Mouse (Mus musculus) embryonic facial prominence, embryonic 15.5 days (tissue): ENCODE data around the gene Rtn3. TPM values are rescaled to one million over a fixed set of nuclear protein-coding genes. Genes with fewer than 3 reads are reported as not detected.

Experiments used
- ATAC-seq: fragments of 200-750 bp; cut with Nextera tagmentation; 2 replicates; pipeline ENCODE4 v1.8.0; 2017; ENCODE audit warnings: low read depth, moderate TSS enrichment; ENCODE audit not compliant: insufficient number of reproducible peaks, low FRiP score, low TSS enrichment
- H3K27ac ChIP-seq: fragments of 300-500 bp; sonication (generic); replicated peaks from 2 replicates; pipeline ENCODE4 v1.5.1; 2015; ENCODE audit warnings: mild to moderate bottlenecking, inconsistent platforms
- H3K27me3 ChIP-seq: fragments of 300-500 bp; sonication (generic); 2 replicates; pipeline ENCODE4 v1.6.1; 2015; ENCODE audit warnings: inconsistent platforms
- H3K36me3 ChIP-seq: fragments of 300-500 bp; sonication (generic); 2 replicates; pipeline ENCODE4 v1.6.1; 2015; ENCODE audit warnings: mild to moderate bottlenecking, inconsistent platforms
- H3K4me1 ChIP-seq: fragments of 300-500 bp; sonication (generic); 2 replicates; pipeline ENCODE4 v1.6.1; 2015; ENCODE audit warnings: inconsistent platforms
- H3K4me2 ChIP-seq: fragments of 300-500 bp; sonication (generic); replicated peaks from 2 replicates; pipeline ENCODE4 v1.6.1; 2015; ENCODE audit warnings: mild to moderate bottlenecking, inconsistent platforms
- H3K4me3 ChIP-seq: fragments of 300-500 bp; sonication (generic); replicated peaks from 2 replicates; pipeline ENCODE4 v1.5.1; 2015; ENCODE audit warnings: mild to moderate bottlenecking, inconsistent platforms
- H3K9ac ChIP-seq: fragments of 300-500 bp; sonication (generic); 2 replicates; pipeline ENCODE4 v1.6.1; 2015; ENCODE audit warnings: inconsistent platforms
- H3K9me3 ChIP-seq: fragments of 300-500 bp; sonication (generic); replicated peaks from 2 replicates; pipeline ENCODE4 v1.6.1; 2016; ENCODE audit warnings: inconsistent platforms
- WGBS: fragments of 180-500 bp; shearing (Covaris S2); methylation state at CpG from one replicate; pipeline ENCODE4 v1.1.7; 2015; 5-methylcytosine and 5-hydroxymethylcytosine counted together
- polyA plus RNA-seq: library from polyadenylated mRNA; unstranded; fragments of >200 nt; fragmentation: Nextera tagmentation; extraction: Ambion mirVana; gene quantifications from 2 replicates; pipeline ENCODE4 v1.2.1, GENCODE M21; 2015

The Rtn3 gene
- polyA plus RNA-seq = 138 and 139 TPM in 2 replicates

DNA sequence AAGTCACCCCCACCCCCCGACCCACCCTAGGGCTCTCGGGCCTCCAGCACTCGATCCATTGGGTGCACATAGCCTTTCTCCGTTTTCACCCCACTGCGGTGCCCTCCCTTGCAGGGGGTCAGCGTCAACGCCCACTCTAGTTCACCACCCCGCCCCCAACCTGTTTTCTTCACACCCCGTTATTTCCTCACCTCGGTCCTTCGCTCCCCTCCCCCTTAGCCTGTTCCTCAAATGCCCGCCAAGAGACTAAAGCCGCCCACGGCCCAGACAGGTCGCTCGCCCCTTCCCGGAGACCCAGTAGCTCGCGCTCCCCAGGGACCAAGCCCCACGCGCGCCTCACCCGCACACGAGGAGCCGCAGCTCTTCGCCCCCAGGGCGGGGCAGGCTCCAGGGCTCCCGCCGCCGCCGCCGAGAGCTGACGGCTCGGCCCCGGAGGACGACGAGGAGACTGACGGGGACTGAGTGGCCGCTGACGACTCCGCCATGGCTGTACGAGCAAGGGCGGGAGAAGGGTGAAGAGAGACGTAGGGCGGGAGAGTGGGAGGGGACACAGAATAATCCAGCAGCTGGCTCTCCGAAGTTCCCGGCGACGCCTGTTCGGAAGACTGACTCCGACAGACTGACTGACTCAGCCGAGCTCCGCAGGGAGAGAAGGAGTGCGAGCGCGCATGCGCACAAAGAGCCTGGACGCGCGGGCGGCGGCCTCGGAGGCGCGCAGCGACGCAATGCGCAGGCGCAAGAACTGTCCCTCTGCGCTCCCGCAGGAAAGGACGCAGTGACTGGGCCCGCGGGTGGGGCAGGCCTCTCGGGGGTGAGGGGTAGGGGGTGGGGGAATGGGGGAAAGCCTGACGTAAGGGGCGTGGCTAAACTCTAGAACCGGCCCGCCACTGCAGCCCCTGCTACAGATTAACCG lies at the start of gene Rtn3:
TSS of gene Rtn3 (minus strand) at position 683 of the 913 bp plus-strand sequence.
- under 1% methylated on average over 80 of the region's 80 CpGs for WGBS

DNA sequence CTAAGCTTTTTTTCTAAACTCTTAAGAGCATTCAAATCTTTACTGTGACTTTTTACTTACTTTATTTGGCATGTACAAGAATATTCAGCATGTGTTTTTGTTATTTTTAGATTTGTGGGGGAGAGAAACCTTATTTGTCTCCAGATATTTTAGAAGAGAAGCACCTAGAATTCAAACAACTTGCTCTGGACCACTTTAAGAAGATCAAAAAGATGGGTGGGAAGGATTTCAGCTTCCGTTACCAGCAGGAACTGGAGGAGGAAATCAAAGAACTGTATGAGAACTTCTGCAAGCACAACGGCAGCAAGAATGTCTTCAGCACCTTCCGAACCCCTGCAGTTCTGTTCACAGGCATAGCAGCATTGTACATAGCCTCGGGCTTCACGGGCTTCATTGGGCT lies 48.8 kb upstream of the Rtn3 start:
- Histone ChIP-seq H3K4me3 (no peak overlapping the region), H3K36me3 (peaks cover 38% of the 10 kb centered on the region), H3K4me2 (no peak overlapping the region), H3K9me3 (no peaks in the 10 kb centered on the region), H3K27ac (no peak overlapping the region), H3K4me1 (no peaks in the 10 kb centered on the region), H3K9ac (no peak overlapping the region), H3K27me3 (no peaks in the 10 kb centered on the region)
- ATAC-seq = no peak
- WGBS = 88% methylated on average over 5 of the region's 5 CpGs

More for the DNA sequence above, at the start of gene Rtn3:
- peak within 1 kb of the TSS; percentile 99 for H3K4me3 ChIP-seq
- no peaks in the 10 kb centered on the region for H3K36me3 ChIP-seq
- peaks cover 14% of the 10 kb centered on the region for H3K4me1 ChIP-seq
- H3K9me3 ChIP-seq = no peaks in the 10 kb centered on the region
- ATAC-seq = peak; percentile 94
- H3K4me2 ChIP-seq = peak within 1 kb of the TSS; percentile 64
- no peaks in the 10 kb centered on the region for H3K27me3 ChIP-seq
- peak within 1 kb of the TSS; percentile 99 for H3K27ac ChIP-seq
- peak within 1 kb of the TSS; percentile 96 for H3K9ac ChIP-seq

DNA sequence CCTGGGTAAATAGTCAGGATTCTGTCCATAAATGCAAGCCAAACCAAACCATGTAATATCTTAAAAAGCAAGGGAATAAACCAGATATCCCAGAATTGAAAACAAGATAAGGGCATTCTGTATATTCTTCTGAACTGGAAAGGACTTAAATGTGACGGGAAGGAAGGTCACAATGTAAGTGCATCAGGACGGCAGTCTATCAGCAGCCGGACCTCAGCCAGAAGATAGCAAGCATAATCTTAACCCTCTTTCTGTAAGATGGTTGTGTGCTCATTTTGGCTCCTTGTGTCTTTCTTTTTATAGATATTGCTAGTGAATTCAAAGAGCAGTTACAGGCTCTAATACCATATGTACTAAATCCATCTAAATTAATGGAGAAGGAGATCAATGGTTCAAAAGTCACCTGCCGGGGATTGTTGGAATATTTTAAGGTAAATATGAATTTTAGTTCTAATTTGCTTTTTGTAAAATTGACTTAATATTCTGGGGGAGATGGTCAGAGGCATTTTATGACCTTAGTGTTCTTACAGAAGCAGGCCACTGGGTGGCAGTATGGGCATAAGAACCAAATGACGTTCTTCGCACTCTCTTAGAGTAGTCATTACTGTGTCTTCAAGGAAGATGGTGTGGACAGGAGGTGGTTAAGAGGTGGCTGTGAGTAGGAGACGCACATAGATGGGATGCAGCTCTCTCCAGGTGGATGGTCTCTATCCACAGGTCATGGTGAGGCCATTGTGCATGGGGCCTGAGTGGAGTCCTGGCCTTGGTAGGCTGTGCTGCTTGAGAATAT lies 45.8 kb upstream of the Rtn3 start:
- no peaks in the 10 kb centered on the region for H3K4me1 ChIP-seq
- no peak overlapping the region for H3K4me2 ChIP-seq
- H3K27ac ChIP-seq = no peak overlapping the region
- H3K36me3 ChIP-seq = peaks cover 38% of the 10 kb centered on the region
- H3K4me3 ChIP-seq = no peak overlapping the region
- H3K9me3 ChIP-seq = no peaks in the 10 kb centered on the region
- H3K9ac ChIP-seq = no peak overlapping the region
- H3K27me3 ChIP-seq = no peaks in the 10 kb centered on the region
- no peak for ATAC-seq
- 55% methylated on average over 7 of the region's 7 CpGs for WGBS

DNA sequence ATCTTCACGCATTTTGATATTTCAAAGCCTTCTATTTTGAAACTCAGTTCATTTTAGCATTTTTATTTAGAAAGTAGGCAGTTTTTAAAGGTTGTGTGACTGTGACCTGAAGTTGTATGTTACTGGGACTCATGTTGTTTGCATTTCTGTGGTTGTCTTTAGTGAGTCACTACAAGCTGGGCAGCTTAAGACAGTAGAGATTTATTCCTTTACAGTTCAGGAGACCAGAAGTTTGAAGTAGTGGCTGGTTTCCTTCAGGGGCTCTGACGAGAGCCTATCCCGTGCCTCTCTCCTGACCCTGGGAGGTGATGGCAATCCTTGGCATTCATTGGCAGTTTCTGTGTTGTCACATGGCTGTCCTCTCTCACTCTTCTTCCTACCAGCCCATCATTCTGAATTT lies 41.8 kb upstream of the Rtn3 start:
- H3K27ac ChIP-seq = no peak overlapping the region
- ATAC-seq = no peak
- no peaks in the 10 kb centered on the region for H3K4me1 ChIP-seq
- 75% methylated on average over 3 of the region's 3 CpGs for WGBS
- H3K9me3 ChIP-seq = no peaks in the 10 kb centered on the region
- no peak overlapping the region for H3K4me3 ChIP-seq
- H3K4me2 ChIP-seq = no peak overlapping the region
- H3K9ac ChIP-seq = no peak overlapping the region
- no peaks in the 10 kb centered on the region for H3K27me3 ChIP-seq
- peaks cover 39% of the 10 kb centered on the region for H3K36me3 ChIP-seq

DNA sequence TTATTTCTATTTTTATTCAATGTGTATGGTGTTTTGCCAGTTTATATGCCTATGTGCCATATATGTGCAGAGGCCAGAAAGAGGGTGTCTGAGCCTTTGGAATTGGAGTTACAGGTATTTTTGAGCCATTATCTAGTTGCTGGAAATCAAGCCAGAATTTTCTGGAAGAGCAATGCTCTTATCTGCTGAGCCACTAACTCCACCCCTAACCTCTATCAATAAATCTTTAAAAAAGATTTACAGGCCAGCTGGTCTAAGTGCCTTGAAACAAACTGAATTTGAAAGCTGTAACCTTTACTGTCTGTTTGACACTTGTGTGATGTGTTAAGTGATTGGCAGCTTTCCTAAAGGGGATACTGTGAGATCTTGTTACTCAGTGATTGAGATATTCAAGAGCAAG lies 40.7 kb upstream of the Rtn3 start:
- Histone ChIP-seq H3K9me3 (no peaks in the 10 kb centered on the region), H3K4me2 (no peak overlapping the region), H3K4me3 (no peak overlapping the region), H3K9ac (no peak overlapping the region), H3K27me3 (no peaks in the 10 kb centered on the region), H3K27ac (no peak overlapping the region), H3K4me1 (no peaks in the 10 kb centered on the region), H3K36me3 (peaks cover 41% of the 10 kb centered on the region)
- ATAC-seq = no peak

DNA sequence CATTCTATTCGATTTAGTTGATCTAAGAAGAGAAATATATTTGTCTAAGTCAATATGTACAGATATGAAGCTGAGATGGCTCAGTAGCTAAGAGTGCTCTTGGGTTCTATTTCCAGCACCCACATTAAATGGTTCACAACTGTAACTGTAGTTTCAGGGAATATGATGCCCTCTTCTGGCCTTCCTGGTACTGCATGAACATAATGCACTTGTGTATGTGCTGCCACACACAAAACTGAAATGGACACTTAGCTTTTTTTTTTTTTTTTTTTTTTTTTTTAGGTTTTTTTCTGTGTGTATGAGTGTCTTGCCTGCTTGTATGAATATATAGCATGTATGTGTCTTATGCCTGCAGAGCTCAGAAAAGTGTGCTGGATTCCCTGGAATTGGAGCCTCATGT lies 40.2 kb upstream of the Rtn3 start:
- no peak overlapping the region for H3K4me3 ChIP-seq
- WGBS = 98% methylated on average over 1 of the region's 1 CpGs
- peaks cover 43% of the 10 kb centered on the region for H3K36me3 ChIP-seq
- no peak for ATAC-seq
- no peaks in the 10 kb centered on the region for H3K9me3 ChIP-seq
- H3K27ac ChIP-seq = no peak overlapping the region
- no peak overlapping the region for H3K4me2 ChIP-seq
- no peaks in the 10 kb centered on the region for H3K4me1 ChIP-seq
- no peaks in the 10 kb centered on the region for H3K27me3 ChIP-seq
- H3K9ac ChIP-seq = no peak overlapping the region

DNA sequence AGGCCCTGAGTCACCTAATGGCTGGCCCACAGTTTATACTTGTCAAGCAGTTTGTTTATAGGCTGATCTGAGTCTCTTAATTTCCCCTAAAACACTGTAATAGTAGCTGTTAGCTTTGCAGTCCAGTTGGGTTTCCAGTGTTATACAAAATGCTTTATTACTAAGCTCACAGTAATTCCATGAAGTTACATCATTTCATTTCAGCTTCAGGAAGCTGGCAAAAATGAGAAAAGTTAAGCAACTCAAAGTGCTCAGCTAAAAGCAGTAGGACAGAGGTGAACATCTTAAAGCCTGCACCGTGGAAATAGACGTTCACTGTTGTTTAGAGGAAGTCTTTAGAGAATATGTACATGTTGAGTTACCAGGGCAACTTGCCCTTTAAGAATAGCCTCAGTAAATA lies 39.8 kb upstream of the Rtn3 start:
- Histone ChIP-seq H3K27ac (no peak overlapping the region), H3K4me1 (no peaks in the 10 kb centered on the region), H3K9ac (no peak overlapping the region), H3K4me3 (no peak overlapping the region), H3K27me3 (no peaks in the 10 kb centered on the region), H3K4me2 (no peak overlapping the region), H3K36me3 (peaks cover 43% of the 10 kb centered on the region), H3K9me3 (no peaks in the 10 kb centered on the region)
- WGBS = 95% methylated on average over 2 of the region's 2 CpGs
- no peak for ATAC-seq

DNA sequence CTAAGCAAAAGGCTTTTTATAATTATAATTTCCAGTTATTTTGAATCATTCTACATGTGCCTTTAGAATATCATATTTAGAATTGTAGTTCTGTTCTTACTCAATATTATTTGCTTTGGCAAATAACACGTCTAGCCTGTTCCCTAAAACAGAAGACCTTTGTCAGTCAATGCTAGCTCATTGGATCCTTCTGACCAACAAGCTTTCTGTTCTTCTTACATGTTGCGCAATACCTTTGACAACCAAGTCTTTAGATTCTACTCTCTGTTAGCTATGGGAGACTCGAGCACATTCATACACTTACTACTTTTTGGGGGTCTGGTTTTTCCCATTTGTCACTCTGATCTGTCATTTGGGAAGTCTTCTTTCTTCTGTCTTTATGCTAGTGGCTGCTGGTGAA lies 38.5 kb upstream of the Rtn3 start:
- Histone ChIP-seq H3K27ac (no peak overlapping the region), H3K9me3 (no peaks in the 10 kb centered on the region), H3K27me3 (no peaks in the 10 kb centered on the region), H3K9ac (no peak overlapping the region), H3K36me3 (peaks cover 48% of the 10 kb centered on the region), H3K4me2 (no peak overlapping the region), H3K4me3 (no peak overlapping the region), H3K4me1 (no peaks in the 10 kb centered on the region)
- ATAC-seq = no peak
- WGBS = 89% methylated on average over 3 of the region's 3 CpGs

DNA sequence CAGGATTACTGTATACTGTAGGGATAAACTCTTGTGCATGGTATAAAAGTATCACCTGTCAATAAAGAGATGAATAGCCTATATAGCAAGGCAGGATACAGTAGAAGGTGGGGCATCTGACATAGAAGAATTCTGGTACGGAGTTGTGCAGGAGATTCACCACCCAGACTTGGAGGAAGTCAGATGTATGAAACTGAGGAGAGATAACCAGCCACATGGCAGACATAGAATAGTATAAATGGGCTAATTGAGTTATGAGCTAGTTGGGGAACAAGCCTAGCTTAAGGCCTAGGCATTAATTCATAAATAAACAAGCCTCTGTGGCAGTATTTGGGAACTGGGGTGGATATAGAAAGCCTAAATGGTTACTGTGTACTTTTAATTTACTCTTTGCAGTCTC lies 33.4 kb upstream of the Rtn3 start:
- H3K4me1 ChIP-seq = no peaks in the 10 kb centered on the region
- peaks cover 44% of the 10 kb centered on the region for H3K36me3 ChIP-seq
- no peak overlapping the region for H3K4me3 ChIP-seq
- H3K4me2 ChIP-seq = no peak overlapping the region
- ATAC-seq = no peak
- no peak overlapping the region for H3K27ac ChIP-seq
- H3K9me3 ChIP-seq = no peaks in the 10 kb centered on the region
- no peaks in the 10 kb centered on the region for H3K27me3 ChIP-seq
- WGBS = 80% methylated on average over 1 of the region's 1 CpGs
- no peak overlapping the region for H3K9ac ChIP-seq

DNA sequence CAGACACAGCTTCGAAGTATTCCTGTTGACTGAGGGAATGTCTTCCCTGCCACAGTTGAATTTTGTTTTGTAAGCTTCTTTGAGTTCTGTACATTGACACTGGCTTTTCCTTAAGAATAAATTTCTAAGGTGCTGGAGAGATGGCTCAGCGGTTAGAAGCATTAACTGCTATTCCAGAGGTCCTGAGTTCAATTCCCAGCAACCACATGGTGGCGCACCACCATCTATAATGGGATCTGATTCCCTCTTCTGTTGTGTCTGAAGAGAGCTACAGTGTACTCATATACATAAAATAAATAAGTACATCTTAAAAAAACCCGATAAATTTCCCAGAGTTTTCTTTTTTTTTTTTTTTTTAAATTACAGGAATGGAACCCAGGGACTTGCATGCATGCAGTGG lies 24.9 kb upstream of the Rtn3 start:
- no peak for ATAC-seq
- no peak overlapping the region for H3K9ac ChIP-seq
- H3K4me3 ChIP-seq = no peak overlapping the region
- WGBS = 74% methylated on average over 4 of the region's 4 CpGs
- no peaks in the 10 kb centered on the region for H3K4me1 ChIP-seq
- no peaks in the 10 kb centered on the region for H3K9me3 ChIP-seq
- H3K27me3 ChIP-seq = no peaks in the 10 kb centered on the region
- H3K36me3 ChIP-seq = peaks cover 32% of the 10 kb centered on the region
- H3K27ac ChIP-seq = no peak overlapping the region
- no peak overlapping the region for H3K4me2 ChIP-seq

DNA sequence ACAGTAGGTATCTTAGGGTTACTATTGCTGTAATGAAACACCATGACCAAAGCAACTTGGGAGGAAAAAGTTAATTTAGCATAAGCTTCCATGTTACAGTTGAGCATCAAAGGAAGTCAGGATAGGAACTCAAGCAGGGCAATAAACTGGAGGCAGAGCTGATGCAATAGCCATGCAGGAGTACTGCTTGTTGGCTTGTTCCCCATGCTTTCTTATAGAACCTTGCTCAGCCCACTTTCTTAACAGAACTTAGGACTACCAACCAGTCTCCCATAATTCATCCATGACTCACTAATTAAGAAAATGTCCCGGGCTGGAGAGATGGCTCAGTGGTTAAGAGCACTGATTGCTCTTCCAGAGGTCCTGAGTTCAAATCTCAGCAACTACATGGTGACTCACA lies 23.2 kb upstream of the Rtn3 start:
- H3K27ac ChIP-seq = no peak overlapping the region
- H3K9ac ChIP-seq = no peak overlapping the region
- H3K36me3 ChIP-seq = peaks cover 18% of the 10 kb centered on the region
- H3K4me1 ChIP-seq = no peaks in the 10 kb centered on the region
- H3K4me2 ChIP-seq = no peak overlapping the region
- no peak for ATAC-seq
- WGBS = 70% methylated on average over 1 of the region's 1 CpGs
- no peak overlapping the region for H3K4me3 ChIP-seq
- no peaks in the 10 kb centered on the region for H3K9me3 ChIP-seq
- H3K27me3 ChIP-seq = no peaks in the 10 kb centered on the region
